Mouse (Mus musculus) regulatory T cell (primary cell): ENCODE results near the gene Sufu.

Source experiments
- in situ Hi-C: fragments of 300-600 bp; cut with MboI, MseI; formaldehyde crosslinking; loops from one replicate; pipeline ENCODE4 v1.15.1; 2025; ENCODE audit warnings: high pct_unique_total_duplicates

Gene Sufu

DNA sequence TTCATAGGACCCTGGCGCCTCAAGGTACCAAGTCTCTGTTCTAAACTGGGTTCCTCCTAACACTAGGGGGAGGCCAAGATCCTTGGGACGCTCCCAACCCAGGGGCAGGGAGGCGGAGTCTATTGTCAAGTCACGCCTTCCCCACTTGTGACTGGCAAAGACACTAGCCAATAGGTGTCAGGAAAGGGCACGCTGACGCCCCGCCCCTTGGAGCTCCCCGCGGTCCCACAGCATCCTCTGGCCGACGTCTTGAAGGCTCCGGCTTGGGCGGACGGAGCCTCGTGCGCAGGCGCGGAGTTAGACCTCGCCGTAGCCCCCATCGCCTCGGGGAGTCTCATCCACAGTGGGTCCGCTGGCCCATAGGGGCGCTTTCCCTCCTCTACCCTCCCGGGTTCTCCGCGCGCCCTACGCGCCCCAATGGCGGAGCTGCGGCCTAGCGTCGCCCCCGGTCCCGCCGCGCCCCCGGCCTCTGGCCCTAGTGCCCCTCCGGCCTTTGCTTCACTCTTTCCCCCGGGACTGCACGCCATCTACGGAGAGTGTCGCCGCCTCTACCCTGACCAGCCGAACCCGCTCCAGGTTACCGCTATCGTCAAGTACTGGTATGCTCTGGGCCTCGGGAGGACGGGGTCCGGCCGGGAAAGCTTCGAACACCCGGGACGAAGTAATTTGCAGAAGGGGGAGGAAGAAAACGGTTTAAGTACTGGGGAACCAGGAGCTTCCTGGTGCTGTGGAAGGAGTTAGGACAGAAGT is at the start of gene Sufu:
Sufu (plus strand) TSS at position 211 of the 750 bp plus-strand sequence.
- in situ Hi-C loops: no loop called here

DNA sequence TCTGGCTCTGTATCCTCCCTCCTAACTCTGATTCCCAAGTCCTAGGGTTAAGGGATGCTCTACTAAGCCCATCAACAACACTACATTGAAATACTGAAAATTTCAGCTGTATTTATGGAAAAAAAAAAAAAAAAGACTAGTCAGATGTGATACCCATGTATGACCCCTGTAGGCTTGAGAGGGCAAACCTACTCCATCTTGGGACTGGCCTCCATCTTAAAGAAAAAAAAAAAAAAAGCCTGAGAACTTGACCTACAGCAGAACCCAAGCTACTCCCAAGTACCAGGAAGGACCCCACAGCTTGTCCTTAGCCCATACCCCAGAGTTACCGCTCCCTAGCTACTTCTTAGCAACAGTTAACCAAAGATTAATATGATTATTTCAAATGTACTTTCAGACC is 49.5 kb upstream of the Sufu start:
- in situ Hi-C loops: loop anchor here (10.0 kb wide), 1 partner anchor 212 kb away; the partner anchor contains the start of gene Elovl3

GRCm38 (mm10) chr19:46347936-46348668 is 48.6 kb upstream of the Sufu start:
- in situ Hi-C loops: loop anchor here (10.0 kb wide), 1 partner anchor 213 kb away; the partner anchor contains the start of gene Elovl3

- in situ Hi-C loops: loop anchor here (10.0 kb wide), 1 partner anchor 214 kb away; the partner anchor contains the start of gene Elovl3
Observed at GRCm38 (mm10) chr19:46348761-46349458, 47.8 kb upstream of the Sufu start.

GRCm38 (mm10) chr19:46349550-46349949 is 47.1 kb upstream of the Sufu start:
- in situ Hi-C loops: loop anchor here (10.0 kb wide), 1 partner anchor 215 kb away; the partner anchor contains the start of gene Elovl3

- in situ Hi-C loops: no loop called here
Observed at GRCm38 (mm10) chr19:46350168-46350932, 46.3 kb upstream of the Sufu start, which contains the start of gene 2310034G01Rik. Gene 2310034G01Rik (minus strand): TSS chr19:46350302.

GRCm38 (mm10) chr19:46356701-46357138 is 40.0 kb upstream of the Sufu start:
- in situ Hi-C loops: no loop called here

DNA sequence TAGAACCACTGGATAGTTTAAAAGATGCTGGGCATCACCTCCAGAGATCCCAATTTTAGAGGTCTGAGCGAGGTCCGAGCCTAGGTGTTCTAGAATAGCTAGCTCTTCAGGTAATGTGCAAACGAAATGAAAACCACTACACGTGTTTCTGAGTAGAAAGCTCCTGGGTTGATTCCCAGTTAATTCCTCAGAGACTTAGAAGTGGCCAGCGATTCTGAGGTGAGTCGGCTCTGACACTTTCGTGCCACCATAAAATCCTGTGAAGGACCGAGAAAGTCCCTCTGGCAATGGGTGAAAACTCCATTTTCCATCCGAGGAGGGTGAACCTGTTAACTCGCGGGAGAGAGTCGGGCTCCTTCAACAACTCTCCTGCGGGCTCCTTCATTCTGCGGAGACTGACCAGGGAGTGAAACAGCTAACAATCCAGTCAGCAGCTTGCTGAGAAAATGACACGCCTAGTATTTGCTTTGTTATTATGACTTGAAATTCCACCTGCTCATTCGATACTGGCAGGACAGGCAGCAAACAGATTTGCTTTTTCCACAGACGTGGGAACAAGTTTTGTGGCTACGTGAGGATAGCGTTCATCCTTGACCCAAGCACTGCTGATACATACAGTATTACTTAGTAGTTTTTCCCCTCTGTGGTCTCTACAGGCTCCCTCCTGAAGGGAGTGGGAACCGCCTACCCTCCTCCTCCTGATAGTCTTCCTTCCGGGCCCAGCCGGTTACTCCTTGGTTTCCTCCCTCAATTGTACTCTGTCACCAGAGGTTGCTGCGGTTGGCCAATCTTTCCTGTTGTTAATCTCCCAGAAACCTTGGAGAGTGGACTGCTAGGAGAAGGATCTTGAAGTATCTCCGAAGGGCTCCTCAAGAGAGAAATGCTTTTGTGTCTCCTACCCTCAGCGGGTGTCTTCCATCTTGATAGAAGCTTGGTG is 39.1 kb upstream of the Sufu start:
- in situ Hi-C loops: no loop called here

DNA sequence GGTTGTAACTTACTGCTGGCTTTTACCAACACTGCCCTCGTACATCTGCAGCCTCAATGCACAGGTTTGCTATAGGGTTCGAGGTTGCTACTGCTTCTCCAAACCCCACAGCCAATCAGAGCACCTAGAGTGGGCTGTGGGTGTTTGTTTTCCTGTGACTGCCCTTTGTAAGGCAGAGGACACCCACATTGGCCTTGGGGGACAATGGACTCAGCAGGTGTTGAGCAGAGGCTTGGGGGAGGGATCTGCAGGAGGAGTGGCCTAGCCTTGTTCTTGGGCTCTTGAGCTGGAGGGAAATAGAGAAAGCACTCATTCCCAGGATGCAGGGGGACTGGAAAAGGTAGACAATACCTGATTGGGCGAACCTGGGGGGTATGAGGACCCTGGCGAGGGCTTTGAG is 38.3 kb upstream of the Sufu start:
- in situ Hi-C loops: no loop called here

DNA sequence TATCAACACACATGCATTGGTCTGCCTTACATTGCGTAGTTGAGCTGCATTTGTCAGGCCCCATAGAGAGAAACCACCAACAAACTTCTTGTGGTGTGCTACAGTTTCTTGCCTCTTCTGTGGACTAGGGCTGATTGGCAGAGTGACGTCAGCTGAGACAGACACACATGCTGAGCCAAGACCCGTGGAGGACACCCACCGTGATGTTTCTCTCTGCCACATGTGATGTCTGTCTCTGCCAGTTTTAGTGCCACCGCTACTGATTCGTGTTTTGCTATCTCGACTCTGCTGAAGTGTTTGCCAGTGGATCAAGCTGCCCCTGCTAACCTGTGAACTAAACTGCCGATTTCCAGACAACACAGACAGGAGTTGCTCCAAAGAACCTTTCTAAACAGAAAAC is 34.6 kb upstream of the Sufu start:
- in situ Hi-C loops: no loop called here

DNA sequence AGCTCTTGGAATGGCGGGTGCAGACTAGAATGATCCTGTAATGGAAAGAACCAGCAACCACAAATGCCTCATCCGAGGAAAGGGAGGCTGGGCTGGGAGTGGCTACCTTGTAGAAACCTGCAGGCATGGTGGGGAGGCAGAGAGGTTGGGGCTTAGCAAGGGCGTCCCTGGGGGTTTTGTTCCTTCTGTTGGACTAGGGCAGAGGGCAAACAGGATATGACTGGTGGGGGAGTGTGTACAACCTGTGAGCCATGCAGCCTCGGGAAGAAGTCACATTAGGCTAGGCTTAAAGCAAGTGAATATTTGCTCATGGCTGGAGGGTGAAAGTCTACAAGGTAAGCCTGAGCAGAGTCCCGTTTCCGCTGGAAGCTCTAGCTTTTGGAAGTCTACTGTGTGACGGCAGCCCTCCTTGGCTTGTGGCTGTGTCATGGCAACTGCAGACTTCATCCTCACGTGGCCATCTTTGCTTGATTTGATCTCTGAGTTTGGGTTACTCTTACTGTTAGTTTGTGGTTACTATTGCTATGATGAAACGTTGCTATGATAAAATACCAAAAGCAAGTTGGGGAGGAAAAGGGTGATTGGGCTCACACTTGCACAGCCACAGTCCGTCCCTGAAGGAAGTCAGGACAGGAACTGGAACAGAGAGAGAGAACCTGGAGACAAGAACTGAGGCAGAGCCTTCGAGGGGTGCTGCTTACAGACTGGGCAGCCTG is 33.2 kb upstream of the Sufu start:
- in situ Hi-C loops: no loop called here

- in situ Hi-C loops: no loop called here
Observed at GRCm38 (mm10) chr19:46367798-46368590, 28.7 kb upstream of the Sufu start.

DNA sequence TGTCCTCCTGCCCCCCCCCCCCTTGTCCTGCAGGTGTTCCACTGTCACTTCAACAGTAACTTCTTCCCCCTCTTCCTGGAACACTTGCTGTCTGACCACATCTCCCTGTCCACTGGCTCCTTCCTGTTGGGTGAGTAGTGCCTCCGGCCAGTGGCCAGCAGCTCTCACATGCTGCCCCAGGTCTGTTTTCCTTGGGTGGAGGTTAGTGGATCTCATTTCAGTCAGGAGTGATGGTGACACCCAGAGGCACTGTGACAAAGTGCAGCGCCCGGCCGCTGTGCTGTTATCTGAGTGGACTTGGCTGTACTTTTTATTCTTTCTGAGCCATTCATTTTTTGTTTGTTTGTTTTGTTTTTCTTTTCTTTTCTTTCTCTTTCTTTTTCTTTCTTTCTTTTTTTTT is 27.5 kb upstream of the Sufu start:
- in situ Hi-C loops: no loop called here

DNA sequence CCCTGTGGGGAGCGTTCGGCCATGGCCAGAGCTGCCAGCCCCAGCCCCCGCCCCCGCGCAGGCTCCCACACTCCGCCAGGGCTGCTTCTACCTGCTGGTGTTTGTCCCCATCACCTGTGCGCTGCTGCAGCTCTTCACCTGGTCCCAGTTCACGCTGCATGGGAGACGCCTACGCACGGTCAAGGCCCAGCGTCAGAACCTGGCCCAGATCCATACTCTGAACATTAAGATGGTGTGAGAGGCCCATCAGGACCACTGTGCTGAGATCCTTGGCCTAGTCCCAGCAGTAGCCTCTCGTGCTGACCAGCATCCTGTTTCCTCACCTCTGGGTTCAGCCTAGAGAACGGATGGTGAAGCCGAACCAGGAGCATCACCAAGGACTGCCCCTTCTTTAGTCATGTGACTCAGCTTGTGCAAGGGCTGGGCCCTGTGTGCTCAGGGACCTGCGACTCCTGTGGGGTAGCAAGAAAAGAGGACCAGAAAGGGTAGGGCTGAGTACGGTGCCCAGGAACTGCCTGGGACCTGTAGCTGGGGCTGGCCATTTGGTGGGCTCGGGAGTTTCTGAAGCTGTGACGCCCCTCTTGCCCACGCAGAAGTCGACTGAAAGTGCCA is 22.1 kb upstream of the Sufu start:
- in situ Hi-C loops: no loop called here

DNA sequence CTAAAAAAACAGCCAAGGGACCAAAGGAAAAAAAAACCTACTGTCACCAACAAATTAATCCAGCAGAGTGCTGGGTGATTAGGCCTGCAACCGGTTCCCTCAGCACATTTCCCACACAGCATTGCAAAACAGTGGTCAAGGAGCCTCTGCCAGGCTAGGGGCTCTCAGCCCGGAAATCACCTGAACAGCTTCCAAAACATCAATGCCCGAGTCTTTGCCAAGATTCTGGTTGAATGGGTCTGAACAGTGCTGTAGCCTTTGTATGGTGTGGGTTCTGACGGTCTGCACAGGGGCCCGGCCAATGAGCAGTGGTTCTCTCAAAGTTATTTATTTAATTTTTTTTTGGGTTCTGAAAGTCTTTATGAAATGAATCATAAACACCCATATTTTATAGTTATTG is 21.2 kb upstream of the Sufu start:
- in situ Hi-C loops: no loop called here

GRCm38 (mm10) chr19:46375891-46376290 is 20.8 kb upstream of the Sufu start:
- in situ Hi-C loops: no loop called here

DNA sequence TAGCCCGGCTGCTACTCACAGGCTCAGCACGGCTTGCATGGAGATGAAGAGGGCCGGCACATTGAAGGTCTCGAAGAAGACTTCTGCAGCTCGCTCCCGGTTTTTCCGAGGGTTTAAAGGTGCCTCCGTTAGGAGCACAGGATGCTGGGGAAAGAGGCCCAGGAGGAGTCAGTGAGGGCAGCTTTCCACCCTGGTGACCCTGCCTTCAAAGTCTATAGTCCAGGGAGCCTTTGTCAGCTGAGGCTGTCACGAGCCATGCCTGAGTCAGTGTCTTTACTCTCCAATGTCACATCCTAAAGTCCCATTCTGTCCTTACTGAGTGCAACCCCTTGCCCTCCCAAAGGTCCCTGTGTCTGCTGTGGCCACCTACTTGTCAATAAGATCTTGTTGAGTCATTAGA is 14.4 kb upstream of the Sufu start:
- in situ Hi-C loops: no loop called here

GRCm38 (mm10) chr19:46389872-46390271 is 6.8 kb upstream of the Sufu start:
- in situ Hi-C loops: no loop called here
